Mouse (Mus musculus) myocyte (in vitro differentiated cells): ENCODE data around the gene Chmp4b.

Experiments
- CEBPB ChIP-seq: IDR thresholded peaks from 2 replicates; pipeline ENCODE4 v1.6.1; 2011; ENCODE audit warnings: mild to moderate bottlenecking, moderate library complexity; ENCODE audit not compliant: poor library complexity, insufficient read depth, severe bottlenecking
- E2F4 ChIP-seq: IDR thresholded peaks from one replicate; pipeline ENCODE4 v1.6.1; 2011; ENCODE audit warnings: mild to moderate bottlenecking, control low read depth, moderate library complexity; ENCODE audit not compliant: insufficient read depth
- MAX ChIP-seq: IDR thresholded peaks from one replicate; pipeline ENCODE4 v1.6.1; 2011; ENCODE audit warnings: low read depth, mild to moderate bottlenecking, control low read depth
- MYOD1 ChIP-seq, 3 experiments: IDR thresholded peaks; one replicate each; pipeline ENCODE4 v1.6.1; 2011; ENCODE audit warnings: control low read depth in 2 of 3, low read depth in 2 of 3, mild to moderate bottlenecking in 2 of 3, moderate library complexity in 1 of 3; ENCODE audit not compliant: insufficient read length in 2 of 3, control insufficient read depth in 1 of 3
- MYOG ChIP-seq, 3 experiments: IDR thresholded peaks; one replicate each; pipeline ENCODE4 v1.6.1; 2011; ENCODE audit warnings: control low read depth in 2 of 3, low read depth in 2 of 3, mild to moderate bottlenecking in 2 of 3; ENCODE audit not compliant: insufficient read length in 2 of 3, control insufficient read depth in 1 of 3, insufficient read depth in 1 of 3
- POLR2A ChIP-seq: IDR thresholded peaks from one replicate; pipeline ENCODE4 v1.6.1; 2011; ENCODE audit warnings: low read depth, mild to moderate bottlenecking, control low read depth, moderate library complexity; ENCODE audit not compliant: insufficient read length
- POLR2AphosphoS2 ChIP-seq: IDR thresholded peaks from one replicate; pipeline ENCODE4 v1.6.1; 2011; ENCODE audit warnings: low read depth, control low read depth; ENCODE audit not compliant: insufficient read length
- REST ChIP-seq: IDR thresholded peaks from one replicate; pipeline ENCODE4 v1.6.1; 2011; ENCODE audit warnings: mild to moderate bottlenecking, control low read depth, moderate library complexity; ENCODE audit not compliant: insufficient read depth, insufficient read length
- SRF ChIP-seq: IDR thresholded peaks from one replicate; pipeline ENCODE4 v1.6.1; 2011; ENCODE audit warnings: low read depth; ENCODE audit not compliant: control insufficient read depth, insufficient read length
- USF1 ChIP-seq: IDR thresholded peaks from one replicate; pipeline ENCODE4 v1.6.1; 2011; ENCODE audit warnings: low read depth, mild to moderate bottlenecking, control low read depth, moderate library complexity

- TF ChIP-seq POLR2A (no peak), USF1 (no peak), REST (no peak), E2F4 (no peak), MYOD1 (IDR thresholded peaks at IDR 0.05; ENCODE audit: control insufficient read depth in 1 of 3, insufficient read length in 2 of 3, low read depth in 2 of 3) (no peak), MYOG (IDR thresholded peaks at IDR 0.05; ENCODE audit: control insufficient read depth in 1 of 3, insufficient read depth in 1 of 3, insufficient read length in 2 of 3, low read depth in 2 of 3) (no peak), MAX (no peak), CEBPB (no peak), SRF (no peak), POLR2AphosphoS2 (no peak)
Observed at GRCm38 (mm10) chr2:154693941-154694256, 42.4 kb downstream of the Chmp4b start.
